Mouse (Mus musculus) midbrain, postnatal 0 days (tissue): ENCODE measurements at regions not wholly inside any gene's neighbourhood (a gene's known extent, or its start where the extent isn't known, plus 50 kb on each side); places are given as distances from the start of the nearest gene placed in this dataset.

ENCODE experiments used
- ATAC-seq: fragments of 200-750 bp; cut with Nextera tagmentation; 2 replicates; pipeline ENCODE4 v1.8.0; 2017; ENCODE audit warnings: moderate number of reproducible peaks, mild to moderate bottlenecking, moderate TSS enrichment, moderate library complexity; ENCODE audit not compliant: low FRiP score
- DNase-seq: peaks from one replicate; pipeline ENCODE4 v3.0.0-alpha.2; 2015; ENCODE audit warnings: low spot score
- H3K27ac ChIP-seq: fragments of 300-500 bp; sonication (generic); 2 replicates; pipeline ENCODE4 v1.5.1; 2014; ENCODE audit warnings: low read depth, mild to moderate bottlenecking, low read length, mixed read lengths
- H3K27me3 ChIP-seq: fragments of 300-500 bp; sonication (generic); 2 replicates; pipeline ENCODE4 v1.6.1; 2014; ENCODE audit warnings: low read length, control low read depth, mixed read lengths; ENCODE audit not compliant: insufficient read depth
- H3K36me3 ChIP-seq: fragments of 300-500 bp; sonication (generic); 2 replicates; pipeline ENCODE4 v1.6.1; 2014; ENCODE audit warnings: low read length, control low read depth, mixed read lengths; ENCODE audit not compliant: insufficient read depth
- H3K4me1 ChIP-seq: fragments of 300-500 bp; sonication (generic); 2 replicates; pipeline ENCODE4 v1.6.1; 2014; ENCODE audit warnings: mild to moderate bottlenecking, control low read depth, antibody characterized with exemption, low read length, mixed read lengths; ENCODE audit not compliant: insufficient read depth
- H3K4me2 ChIP-seq: fragments of 300-500 bp; sonication (generic); 2 replicates; pipeline ENCODE4 v1.6.1; 2014; ENCODE audit warnings: low read depth, mild to moderate bottlenecking, low read length, mixed read lengths; ENCODE audit not compliant: poor library complexity, severe bottlenecking
- H3K4me3 ChIP-seq: fragments of 300-500 bp; sonication (generic); 2 replicates; pipeline ENCODE4 v1.5.1; 2014; ENCODE audit warnings: low read depth, mild to moderate bottlenecking, low read length, moderate library complexity
- H3K9ac ChIP-seq: fragments of 300-500 bp; sonication (generic); replicated peaks from 2 replicates; pipeline ENCODE4 v1.6.1; 2014; ENCODE audit warnings: mild to moderate bottlenecking, low read length, moderate library complexity, mixed read lengths; ENCODE audit not compliant: poor library complexity, severe bottlenecking
- H3K9me3 ChIP-seq: fragments of 300-500 bp; sonication (generic); 2 replicates; pipeline ENCODE4 v1.6.1; 2016; ENCODE audit warnings: low read length, control low read depth
- CTCF ChIP-seq: IDR thresholded peaks from 2 replicates; pipeline ENCODE4 v1.5.1; 2016; ENCODE audit warnings: antibody characterized with exemption, mild to moderate bottlenecking
- WGBS: fragments of 180-500 bp; shearing (Covaris S2); extraction: QIAGEN DNeasy Blood & Tissue Kit; methylation state at CpG from one replicate; pipeline ENCODE4 v1.1.7; 2014; 5-methylcytosine and 5-hydroxymethylcytosine counted together

DNA sequence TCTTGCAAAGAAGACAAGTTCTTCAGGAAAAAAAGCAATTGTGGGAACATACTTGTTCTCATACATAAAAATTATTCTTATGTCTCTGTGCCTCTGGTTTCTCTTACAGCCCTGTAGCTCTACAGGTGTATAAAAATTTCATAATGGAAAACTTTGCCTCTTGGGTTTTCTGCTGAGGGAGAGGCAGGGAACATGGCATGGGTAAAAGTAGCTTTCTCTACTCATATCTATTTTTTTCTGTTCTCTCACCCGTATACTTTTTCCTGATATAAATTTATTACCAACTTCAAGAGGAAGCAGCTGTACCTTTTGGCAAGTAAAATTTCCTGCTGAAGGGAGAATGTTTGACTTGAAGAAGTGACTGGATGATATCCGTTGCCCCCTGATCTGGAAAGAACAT, 2388.6 kb downstream of the Poteg start:
- no peak for ATAC-seq
- H3K4me1 ChIP-seq: no peaks in the 10 kb centered on the region
- WGBS: 78% methylated on average over 2 of the region's 2 CpGs
- H3K27ac ChIP-seq: no peak overlapping the region
- H3K9me3 ChIP-seq: no peaks in the 10 kb centered on the region
- DNase-seq: no peak
- H3K27me3 ChIP-seq: no peaks in the 10 kb centered on the region
- H3K4me2 ChIP-seq: no peak overlapping the region
- H3K9ac ChIP-seq: no peak overlapping the region
- TF ChIP-seq CTCF: no peak
- no peaks in the 10 kb centered on the region for H3K36me3 ChIP-seq
- no peak overlapping the region for H3K4me3 ChIP-seq
